In the genomic region with DNA sequence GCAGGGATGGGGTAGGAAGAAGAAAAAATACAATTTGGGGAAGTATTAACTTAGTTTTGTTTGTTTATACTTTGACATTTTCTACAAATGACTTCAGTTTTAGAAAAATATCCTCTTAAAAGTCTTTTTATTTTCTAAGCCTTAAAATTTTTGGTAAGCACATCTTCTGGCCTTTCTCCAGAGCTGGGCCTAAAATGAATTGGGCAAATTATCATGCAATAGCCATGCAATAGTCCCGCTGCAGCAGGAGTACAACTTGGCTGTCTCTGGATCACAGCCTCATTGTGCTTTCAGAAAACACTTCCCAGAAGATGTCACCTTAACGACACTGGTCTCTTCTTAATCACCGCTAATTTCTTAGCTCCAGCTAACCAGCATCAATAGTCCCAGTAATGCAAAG, we compare ENCODE assay signal across 15 mouse cellular contexts.
"Had no signal": no experiment of that assay in that cellular context is flagged by ENCODE, and none has a peak within 500 bp of the region (broad histone marks: within the 10 kb centered on the region; RNA-seq: fewer than 3 reads in every experiment).

No protein-coding gene starts in this region.

- H3K9me3 ChIP-seq: stomach, embryonic 15.5 days had no signal

- H3K4me1 ChIP-seq: limb, embryonic 12.5 days; liver, embryonic 13.5 days; lung, embryonic 15.5 days; neural tube, embryonic 13.5 days; stomach, embryonic 15.5 days had no signal

- H3K27me3 ChIP-seq: limb, embryonic 12.5 days; liver, embryonic 13.5 days; lung, embryonic 15.5 days; neural tube, embryonic 13.5 days; stomach, embryonic 15.5 days had no signal

- DNase-seq: kidney, adult 11 months; kidney, adult 9 months; kidney, postnatal 4 days; liver; liver, embryonic 13.5 days; midbrain, embryonic 14.5 days; retina, postnatal 1 day; right cerebral cortex, postnatal 4 days; thymus, adult 2 months; thymus, postnatal 36 days had no signal

- H3K36me3 ChIP-seq: liver, embryonic 13.5 days; lung, embryonic 15.5 days; stomach, embryonic 15.5 days had no signal

- H3K27ac ChIP-seq: layer of hippocampus, adult 2 months; limb, embryonic 12.5 days; liver, embryonic 13.5 days; lung, embryonic 15.5 days; neural tube, embryonic 13.5 days; stomach, embryonic 15.5 days had no signal

- H3K4me3 ChIP-seq: layer of hippocampus, adult 2 months; limb, embryonic 12.5 days; liver, embryonic 13.5 days; lung, embryonic 15.5 days; neural tube, embryonic 13.5 days; stomach, embryonic 15.5 days had no signal

- H3K4me2 ChIP-seq: limb, embryonic 12.5 days; liver, embryonic 13.5 days; lung, embryonic 15.5 days; neural tube, embryonic 13.5 days; stomach, embryonic 15.5 days had no signal

- H3K9ac ChIP-seq: limb, embryonic 12.5 days; liver, embryonic 13.5 days; lung, embryonic 15.5 days; neural tube, embryonic 13.5 days; stomach, embryonic 15.5 days had no signal
